Mouse (Mus musculus) CH12F3 (cell line): ENCODE data around the gene Kbtbd2.

Experiments used
- in situ Hi-C: fragments of 300-500 bp; cut with MboI; formaldehyde crosslinking; loops from 2 replicates; pipeline ENCODE4 v1.14.3; 2020; ENCODE audit warnings: low sequenced_read_pairs

The Kbtbd2 gene

DNA sequence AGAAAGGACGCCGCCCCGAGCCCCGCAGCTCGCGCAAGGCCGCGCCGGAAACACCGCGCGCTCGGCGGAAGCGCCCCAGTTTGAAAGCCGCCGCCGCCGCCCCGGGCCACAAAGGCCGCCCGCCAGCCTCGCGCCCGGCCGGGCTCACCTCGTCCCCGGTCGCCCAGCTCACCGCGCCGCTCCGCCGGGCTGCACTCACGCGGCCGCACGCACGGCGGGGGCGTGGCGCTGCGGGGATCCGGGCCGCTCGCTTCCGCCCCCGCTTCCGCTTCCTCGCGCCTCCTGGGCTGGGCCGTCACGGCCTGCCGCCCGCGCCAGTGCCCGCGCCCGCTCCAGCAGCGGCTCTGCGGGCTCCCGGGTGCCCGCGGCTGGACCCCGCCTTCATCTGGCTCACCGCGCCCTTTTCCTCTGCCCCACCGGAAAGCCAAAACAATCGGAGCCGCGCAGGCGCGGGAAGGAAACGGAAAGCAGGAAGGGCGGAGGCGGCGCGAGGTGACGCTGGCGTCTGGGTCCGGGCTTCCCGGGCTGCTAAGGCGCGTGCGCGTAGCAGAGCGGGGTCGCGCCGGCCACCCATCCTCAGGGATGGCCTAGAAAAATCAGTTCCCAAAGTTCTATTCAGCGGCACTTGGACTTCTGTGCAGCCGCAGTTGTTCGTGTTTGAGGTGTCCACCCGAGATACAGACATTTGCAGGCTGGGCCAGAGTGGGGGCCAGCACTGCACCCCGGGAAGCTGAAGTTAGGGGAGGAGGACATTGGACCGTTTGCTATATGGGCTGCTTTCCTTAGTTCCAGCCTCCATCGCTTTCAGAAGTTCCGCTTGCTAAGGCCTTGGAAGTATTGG lies at the start of gene Kbtbd2:
Gene Kbtbd2 (minus strand): TSS at position 503 of the 841 bp plus-strand sequence.
- in situ Hi-C loops = no loop called here

DNA sequence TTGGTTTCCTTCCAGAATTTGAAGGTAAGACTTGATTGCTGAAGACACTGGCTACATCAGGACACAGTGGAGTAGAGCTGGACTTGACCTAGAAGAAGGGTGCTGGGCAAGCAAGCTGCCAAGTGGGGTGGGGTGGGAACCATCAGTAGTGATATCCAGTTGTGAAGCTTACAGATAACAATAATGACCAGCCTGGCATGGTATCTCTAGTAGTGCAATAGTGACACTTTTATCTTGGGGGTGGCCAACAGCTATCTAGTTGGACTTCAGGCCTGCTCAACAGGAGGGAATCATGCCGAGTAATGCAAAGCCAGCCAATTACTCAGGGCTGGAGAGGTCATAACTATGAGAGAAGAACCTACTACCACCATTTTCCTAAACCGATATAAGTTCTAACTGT lies 46.8 kb upstream of the Kbtbd2 start:
- in situ Hi-C loops = no loop called here

DNA sequence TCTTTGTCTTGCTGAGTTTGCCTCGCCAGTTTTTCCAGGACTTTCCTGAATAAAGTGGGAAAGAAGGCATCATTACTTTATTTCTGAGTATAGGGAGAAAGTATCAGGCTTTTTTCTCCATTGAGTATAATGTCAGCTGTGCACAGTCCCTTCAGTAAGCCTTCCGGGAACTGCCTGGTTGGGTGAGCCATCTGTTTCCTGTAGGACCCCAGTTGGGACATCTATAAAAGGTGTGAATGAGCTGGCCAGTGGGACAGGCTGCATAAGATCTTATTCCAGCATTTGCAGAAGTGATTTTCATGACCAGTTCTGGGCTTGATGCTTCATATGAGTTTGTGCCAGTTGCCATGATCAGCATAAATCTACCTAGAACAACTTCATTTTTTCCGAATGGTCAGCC lies 45.6 kb upstream of the Kbtbd2 start:
- in situ Hi-C loops = no loop called here

DNA sequence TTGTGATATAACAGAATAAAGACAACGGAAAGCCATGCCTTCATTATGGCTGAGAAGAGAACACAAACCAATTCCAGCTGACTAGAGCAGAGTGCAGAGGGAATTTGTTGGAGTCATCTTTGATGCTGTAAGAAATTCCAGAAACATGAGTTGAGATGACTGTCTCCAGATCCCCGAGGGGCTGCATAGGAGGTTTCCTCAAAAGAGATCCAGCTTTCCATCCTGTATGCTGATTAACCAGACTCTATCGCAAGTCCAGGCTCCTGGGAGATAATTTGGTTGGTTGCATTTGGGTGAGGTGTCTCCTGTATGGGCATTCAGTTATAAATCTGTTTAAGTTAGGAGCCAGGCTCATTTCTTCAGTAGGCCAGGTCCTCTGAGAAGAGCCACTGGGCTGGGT lies 40.0 kb upstream of the Kbtbd2 start:
- in situ Hi-C loops = no loop called here

DNA sequence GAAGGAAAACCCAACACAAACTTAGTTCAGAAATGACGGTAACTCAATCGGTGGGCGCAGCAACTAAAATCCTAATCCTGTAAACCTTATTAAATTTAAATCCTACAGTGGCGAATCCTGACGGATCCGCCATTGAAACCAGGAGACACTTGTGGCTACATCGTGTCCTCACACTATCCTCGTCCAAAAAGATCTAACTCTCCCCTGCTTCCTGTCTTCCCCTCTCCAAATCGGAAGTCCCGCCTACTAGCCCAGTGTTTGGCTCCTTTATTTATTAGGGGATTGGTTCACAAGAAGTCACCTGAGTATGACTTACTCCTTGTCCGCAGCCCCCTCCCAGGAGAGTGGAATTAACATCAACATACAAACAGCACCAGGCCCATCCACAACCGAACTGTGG lies 39.6 kb upstream of the Kbtbd2 start:
- in situ Hi-C loops = no loop called here

DNA sequence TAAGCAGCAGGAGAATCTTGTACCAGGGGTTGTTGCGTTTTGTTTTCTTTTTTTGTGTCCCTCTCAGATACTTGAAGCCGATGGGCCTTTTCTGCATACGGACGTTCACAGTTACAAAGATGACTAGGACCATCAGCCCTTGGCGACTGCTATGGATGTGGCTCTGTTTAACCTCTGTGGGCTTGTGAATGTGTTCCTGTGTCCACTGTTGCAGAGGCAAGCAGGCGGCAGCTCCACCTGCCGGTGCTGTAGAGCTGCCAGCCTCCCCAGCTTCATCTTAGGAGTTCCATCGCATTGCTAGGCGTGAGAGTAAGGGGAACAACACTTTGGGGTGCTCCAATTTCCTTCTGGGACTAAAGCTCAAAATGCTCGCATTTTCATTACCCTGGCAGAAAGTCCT lies 37.9 kb upstream of the Kbtbd2 start:
- in situ Hi-C loops = no loop called here

DNA sequence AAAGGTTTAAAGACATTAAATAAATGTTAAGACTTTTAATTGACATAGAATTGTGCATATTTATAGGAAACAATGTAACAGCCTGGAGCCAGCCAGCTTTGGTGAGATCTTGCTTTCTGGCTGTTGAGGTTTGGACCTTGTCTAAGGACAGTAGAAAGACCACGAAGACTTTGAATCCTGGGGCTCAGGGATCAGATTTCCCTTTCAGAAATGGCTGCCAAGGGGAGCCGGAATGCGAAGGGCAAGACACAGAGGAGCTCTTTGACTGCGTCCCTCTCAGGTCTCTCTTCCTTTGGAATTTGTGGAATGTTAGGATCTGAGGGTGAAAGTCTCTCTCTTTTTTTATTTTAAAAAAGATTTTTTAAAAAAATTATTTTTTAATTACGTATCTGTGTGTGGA lies 37.2 kb upstream of the Kbtbd2 start:
- in situ Hi-C loops = no loop called here

DNA sequence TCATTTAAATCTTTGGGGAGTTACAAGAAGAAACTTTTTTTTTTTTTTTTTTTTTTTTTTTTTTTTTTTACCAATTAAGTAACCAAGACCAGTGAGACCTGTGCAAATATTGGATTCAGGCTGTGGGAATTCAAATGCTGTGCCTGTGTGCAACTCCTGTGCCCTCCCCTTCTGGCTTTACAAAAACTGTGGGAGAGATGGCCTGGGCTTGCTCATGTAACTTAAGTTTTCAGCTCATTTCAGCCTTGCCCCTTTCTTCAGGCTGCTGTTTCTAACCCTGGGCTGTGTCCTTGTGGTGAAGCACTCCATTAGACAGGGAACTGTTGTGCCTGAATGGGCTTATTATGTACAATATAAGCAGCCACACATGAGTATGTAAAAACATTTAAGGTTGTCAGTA lies 35.2 kb upstream of the Kbtbd2 start:
- in situ Hi-C loops = no loop called here

DNA sequence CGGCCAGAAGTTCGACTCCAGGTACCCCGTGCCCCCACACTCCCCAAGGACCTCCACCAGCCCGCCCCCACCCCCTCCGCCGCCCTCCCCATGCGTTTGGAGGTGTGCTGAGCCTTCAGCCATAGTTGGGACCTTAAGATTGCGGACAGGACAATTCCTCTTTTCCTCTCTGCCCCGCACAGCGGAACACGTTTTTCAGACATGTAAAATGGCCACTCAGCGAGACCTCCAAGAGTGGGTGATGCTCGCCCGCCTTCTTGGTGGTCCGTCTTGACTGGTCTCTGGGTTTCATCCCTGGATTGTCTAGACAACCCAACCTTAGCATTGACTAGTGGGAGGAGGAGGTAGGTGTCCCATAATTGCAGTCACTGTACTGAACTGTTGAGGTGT lies 34.8 kb upstream of the Kbtbd2 start:
- in situ Hi-C loops = no loop called here

DNA sequence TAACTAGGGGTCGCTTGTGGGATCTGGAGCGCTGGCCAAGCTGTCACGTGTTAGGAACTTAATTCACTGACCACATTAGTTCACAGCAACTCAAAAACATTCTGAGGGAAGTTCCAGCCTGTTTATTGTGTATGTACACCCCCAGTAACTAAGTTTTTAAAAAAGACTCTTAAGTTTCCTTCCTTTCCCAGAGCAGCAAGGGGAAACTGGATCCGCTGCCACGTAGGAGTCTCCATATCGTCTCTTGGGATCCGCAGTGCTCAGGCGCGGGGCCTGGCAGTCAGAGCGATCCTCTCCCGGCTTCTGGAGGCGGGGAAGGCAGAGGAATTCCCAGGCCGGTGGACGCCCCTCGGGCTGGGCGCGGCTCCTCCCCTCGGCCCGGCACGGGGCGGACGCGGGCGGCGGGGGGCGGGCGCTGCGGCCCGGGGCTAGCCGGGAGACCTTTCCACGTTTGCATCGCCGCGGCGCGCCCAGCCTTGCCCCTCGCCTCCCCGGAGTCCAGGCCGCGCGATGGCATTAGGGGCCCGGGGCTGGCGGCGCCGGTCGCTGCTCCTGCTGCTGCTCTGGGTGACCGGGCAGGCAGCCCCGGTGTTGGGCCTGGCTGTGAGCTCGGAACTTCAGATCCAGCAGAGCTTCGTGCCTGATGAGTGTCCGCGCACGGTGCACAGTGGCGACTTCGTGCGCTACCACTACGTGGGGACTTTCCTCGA lies 34.2 kb upstream of the Kbtbd2 start, which contains the start of gene Fkbp9:
Gene Fkbp9 (plus strand): TSS at position 363 of the 710 bp plus-strand sequence.
- in situ Hi-C loops = no loop called here

DNA sequence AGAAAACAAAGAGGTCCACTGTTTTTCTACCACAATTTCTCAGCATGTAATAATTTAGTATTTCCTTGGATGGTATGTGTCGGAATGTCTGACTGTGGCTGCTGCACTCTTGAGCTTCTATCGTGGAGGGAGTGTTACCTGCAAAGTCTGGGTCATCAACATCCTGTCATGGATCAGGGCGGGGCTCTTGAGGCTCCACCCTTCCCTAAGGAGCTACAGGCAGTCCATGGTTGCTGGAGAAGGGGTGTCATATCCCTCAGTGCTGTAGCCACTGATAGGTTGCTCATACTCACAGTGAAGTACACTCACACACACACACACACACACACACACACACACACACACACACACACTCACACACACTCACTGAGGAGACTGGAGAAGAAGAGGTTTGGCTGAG lies 28.0 kb upstream of the Kbtbd2 start:
- in situ Hi-C loops = no loop called here

DNA sequence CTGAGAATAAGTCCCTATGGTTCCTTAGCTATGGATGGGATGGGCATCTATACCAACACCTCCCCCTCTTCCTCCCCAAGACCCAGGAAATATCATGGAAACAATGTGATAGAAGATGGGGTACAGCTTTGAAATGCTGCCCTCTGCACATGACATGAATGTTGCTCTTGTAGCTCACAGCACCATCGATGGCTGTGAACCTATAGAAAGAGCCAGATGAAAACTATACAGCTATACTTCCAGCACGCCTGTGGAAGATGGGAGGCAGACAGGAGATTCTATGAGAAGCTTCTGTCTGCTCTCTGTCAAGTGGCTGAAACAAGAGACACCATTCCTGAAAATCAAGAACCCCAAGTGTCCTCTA lies 21.5 kb upstream of the Kbtbd2 start:
- in situ Hi-C loops = loop anchor here (10.0 kb wide), 1 partner anchor 756 kb away; no protein-coding TSS in a partner anchor

DNA sequence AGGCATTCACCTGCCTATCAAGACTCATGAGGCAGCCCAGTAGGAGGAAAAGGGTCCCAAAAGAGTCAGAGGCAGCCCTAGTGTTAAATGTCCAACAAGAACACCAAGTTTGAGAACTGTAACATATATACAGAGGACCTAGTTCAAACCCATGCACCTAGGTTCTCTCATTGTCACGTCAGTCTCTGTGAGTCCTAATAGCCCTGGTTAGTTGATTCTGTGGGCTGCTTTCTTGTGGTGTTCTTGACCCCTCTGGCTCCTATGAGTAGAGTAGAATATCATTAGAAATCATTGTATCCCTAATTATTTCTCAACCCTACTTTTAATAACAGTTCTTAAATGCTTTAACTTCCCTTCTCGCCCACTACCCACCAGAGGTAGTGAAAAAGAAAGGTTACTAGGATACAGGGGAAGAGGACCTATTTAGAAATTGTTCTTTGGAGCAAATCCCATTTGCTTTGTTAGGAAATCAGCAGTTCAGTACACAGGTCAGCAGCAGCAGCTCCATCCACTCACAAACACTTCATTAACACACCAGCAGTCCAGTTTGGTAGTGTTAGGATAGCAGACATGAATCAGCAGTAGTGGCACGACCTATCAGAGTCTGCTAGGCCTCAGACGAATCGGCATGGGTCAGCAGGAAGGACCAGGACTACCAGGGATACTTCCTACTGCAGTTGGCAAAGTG lies 21.0 kb upstream of the Kbtbd2 start:
- in situ Hi-C loops = loop anchor here (10.0 kb wide), 1 partner anchor 756 kb away; no protein-coding TSS in a partner anchor

DNA sequence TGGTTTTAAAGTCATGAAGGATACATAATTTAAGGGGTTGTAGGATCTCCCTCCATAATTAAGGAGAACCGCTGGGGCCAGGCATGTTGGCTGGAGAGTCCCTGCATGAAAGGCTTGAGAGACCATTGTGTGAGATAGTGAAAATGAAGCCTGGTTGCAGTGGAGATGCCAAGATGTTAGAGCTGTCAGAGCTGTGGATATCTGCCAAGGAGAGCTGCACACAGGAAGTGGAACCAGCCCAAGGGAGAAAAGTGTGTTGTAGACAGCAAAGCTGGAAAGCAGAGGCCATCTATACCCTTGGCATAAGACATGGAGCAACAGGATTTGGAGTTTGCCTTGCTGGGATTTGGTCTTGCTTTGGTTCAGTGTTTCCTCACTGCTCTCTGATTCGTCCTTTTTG lies 15.7 kb upstream of the Kbtbd2 start:
- in situ Hi-C loops = loop anchor here (10.0 kb wide), 1 partner anchor 761 kb away; no protein-coding TSS in a partner anchor

DNA sequence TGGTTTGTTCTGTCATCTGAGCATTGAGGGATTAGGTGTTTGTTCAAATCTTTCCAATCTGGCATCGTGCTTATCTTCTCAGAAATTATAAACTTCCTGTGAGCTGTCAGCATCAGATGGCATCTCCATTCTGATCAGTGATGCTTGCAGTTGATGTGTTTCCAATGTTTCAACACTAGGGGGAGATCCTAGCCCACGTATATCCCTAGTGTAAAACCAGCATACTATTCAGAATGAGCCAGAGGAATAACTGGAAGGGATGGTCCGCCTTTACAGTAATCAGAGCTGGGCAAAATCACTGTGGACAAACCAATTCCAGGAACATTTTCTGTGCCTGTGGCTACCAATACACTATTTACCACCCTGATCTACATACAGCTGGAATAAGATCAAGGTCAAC lies 11.0 kb upstream of the Kbtbd2 start:
- in situ Hi-C loops = loop anchor here (10.0 kb wide), 1 partner anchor 116 kb away; the partner anchor contains the start of genes Nt5c3 and Vmn1r4

DNA sequence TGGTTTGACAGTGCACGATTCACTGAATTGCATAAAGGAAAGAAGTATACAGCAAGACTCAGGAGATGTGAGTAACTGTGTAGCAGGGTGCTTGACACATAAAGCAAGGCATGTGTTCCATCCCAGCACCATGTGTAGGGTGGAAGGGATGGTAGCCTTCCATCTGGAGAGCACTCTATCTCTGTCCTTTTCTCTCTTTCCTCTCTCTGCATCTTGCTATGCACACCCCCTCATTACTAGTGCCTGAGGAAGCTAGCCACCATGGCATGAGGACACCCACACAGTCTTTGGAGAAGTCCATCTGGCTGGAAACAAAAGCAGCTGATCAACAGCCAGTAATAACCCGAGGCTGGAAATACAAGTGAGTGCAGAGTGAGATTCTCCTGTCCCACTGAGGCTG lies 8.6 kb upstream of the Kbtbd2 start:
- in situ Hi-C loops = loop anchor here (10.0 kb wide), 1 partner anchor 119 kb away; the partner anchor contains the start of genes Nt5c3 and Vmn1r4

DNA sequence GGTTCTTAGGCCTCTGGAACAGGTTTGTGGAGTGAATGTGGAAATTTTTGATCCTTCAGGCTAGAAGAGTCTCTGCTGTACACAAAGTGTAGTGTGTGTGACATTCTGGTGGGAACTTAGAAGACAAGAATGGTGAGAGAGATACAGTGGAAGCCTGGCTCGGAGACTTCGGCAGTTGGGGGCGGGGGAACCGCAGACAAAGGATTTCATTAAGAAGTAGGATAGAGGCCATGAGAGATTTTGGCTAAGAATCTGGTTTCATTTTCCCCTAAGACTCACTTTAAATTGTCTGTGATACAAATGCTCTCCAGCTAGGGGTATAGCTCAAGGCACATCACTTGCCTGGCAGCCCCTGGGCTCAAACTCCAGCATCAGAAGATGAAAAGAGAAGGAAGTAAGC lies 7.4 kb upstream of the Kbtbd2 start:
- in situ Hi-C loops = loop anchor here (10.0 kb wide), 1 partner anchor 120 kb away; the partner anchor contains the start of genes Nt5c3 and Vmn1r4

DNA sequence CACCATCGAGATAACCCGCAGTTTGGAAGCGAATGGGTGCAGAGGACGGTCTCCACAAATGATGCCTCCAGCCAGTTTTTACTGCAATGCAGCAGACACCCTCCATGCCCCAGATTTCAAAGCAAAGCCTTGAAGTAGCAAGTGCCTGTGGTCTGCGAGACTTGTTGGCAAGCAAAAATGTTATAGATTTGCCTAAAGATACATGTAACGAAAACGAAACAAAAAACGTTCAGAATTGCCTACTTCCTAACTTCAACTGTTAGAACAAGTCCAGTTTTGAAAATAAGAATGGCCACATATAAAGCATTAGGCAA lies 496 bp upstream of the Kbtbd2 start:
- in situ Hi-C loops = no loop called here

DNA sequence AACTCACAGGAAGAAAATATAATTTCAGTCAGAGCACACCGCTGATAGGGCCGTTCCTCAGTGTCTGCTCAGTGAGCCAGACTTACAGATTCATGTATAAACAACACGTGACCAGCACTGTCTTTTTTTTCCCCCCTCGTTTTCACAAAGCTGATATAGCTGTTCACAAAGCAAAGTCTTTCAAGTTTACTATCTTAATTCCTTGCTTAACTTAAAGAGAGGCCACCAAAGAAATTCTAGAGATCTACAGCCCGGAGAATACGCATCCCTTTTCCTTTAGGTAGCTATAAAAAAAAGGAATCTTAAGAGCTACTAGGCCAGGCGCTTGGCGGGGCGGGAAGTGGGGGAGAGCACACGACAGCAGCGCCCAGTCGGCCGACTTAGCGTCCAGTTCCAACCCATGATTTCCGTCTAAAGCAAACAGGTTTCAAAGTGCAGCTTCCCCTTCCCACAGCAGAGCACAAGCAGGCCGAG lies 908 bp downstream of the Kbtbd2 start:
- in situ Hi-C loops = no loop called here

DNA sequence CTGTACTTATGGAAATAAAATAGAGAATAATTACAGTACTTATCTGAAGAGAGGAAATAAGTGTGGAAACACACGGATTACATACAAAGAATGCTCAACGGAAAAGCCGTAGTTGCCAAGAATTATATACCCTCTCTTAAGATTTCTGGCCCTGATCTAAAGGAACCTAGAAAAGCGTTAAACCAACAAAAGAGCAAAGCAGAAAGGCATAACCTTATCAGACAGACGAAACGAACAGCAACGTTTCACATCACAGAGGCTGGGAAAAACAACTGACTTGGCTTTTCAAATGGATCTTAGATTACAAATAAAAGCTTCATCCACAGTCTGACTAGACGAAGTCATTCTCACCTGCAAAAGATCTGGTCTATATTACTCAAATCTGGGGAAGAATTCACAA lies 1.4 kb downstream of the Kbtbd2 start:
- in situ Hi-C loops = no loop called here

DNA sequence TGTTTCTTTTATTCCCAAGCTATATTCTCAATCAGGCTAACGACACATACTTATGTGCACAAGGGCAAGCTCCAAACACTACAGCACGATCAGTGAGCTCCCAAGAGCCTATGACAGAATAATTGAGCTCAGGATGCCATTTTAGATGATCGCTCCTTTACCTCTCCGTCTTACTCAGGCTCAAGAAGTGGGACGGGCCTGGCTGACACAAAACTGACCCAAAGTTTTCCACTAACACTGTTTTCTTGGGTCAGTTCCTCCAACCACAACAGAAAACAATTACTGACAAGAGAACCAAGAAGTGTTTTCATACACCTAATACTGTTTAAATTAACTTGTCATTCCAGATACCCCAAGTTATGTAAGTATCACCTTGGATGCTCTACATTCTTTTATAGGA lies 2.8 kb downstream of the Kbtbd2 start:
- in situ Hi-C loops = no loop called here
